Mouse (Mus musculus) C2C12 (cell line): ENCODE measurements around the gene Dock10.

Source experiments
- CEBPB ChIP-seq: IDR thresholded peaks from one replicate; pipeline ENCODE4 v1.6.1; 2011; ENCODE audit warnings: low read depth, mild to moderate bottlenecking, control low read depth, moderate library complexity
- CTCF ChIP-seq: IDR thresholded peaks from one replicate; pipeline ENCODE4 v1.5.1; 2011; ENCODE audit not compliant: control insufficient read depth, insufficient read depth, insufficient read length
- FOSL1 ChIP-seq: IDR thresholded peaks from one replicate; pipeline ENCODE4 v1.8.0; 2011; ENCODE audit warnings: mild to moderate bottlenecking, low read length; ENCODE audit not compliant: poor library complexity, insufficient read depth, severe bottlenecking
- MAX ChIP-seq: IDR thresholded peaks from one replicate; pipeline ENCODE4 v1.6.1; 2011; ENCODE audit warnings: mild to moderate bottlenecking, control low read depth
- MYOD1 ChIP-seq: IDR thresholded peaks from one replicate; pipeline ENCODE4 v1.6.1; 2011; ENCODE audit warnings: low read depth; ENCODE audit not compliant: control insufficient read depth, insufficient read length
- MYOG ChIP-seq: IDR thresholded peaks from one replicate; pipeline ENCODE4 v1.6.1; 2011; ENCODE audit not compliant: control insufficient read depth, insufficient read length; ENCODE audit errors: extremely low read depth
- USF1 ChIP-seq: IDR thresholded peaks from one replicate; pipeline ENCODE4 v1.6.1; 2011; ENCODE audit warnings: low read depth, mild to moderate bottlenecking, control low read depth, moderate library complexity

DNA sequence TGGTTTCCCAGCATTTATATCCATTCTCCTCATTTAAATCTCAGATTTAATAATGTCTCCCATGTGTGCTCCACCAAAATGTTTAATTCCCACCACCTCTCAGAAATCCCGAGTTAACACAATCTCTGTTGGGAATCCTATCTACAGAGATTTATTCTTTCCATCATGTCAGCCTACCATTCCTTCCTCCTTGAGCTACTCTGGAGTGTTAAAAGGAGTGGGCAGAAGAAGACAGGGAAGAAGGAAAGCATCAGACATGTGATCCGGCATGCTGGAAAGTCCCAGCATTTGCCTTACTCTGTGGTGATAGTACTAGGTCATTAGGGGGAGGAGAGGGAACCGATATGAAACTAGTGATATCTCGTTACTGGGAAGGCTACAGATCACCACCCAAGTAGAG is 254.2 kb downstream of the Dock10 start:
- TF ChIP-seq CTCF (no peak), USF1 (no peak), MYOG (no peak), CEBPB (no peak), MAX (no peak), FOSL1 (no peak), MYOD1 (no peak)
